Mouse (Mus musculus): ENCODE measurements at regions not wholly inside any gene's neighbourhood (a gene's known extent, or its start where the extent isn't known, plus 50 kb on each side); places are given as distances from the start of the nearest gene placed in this dataset.

GRCm38 (mm10) chr10:14234896-14235604 is 269.2 kb downstream of the Hivep2 start:
- POLR2A ChIA-PET: no interaction called here
- CTCF ChIA-PET: interaction anchor here in 1 of 4 experiments (0.6 kb wide), 1 partner anchor 379 kb away, joined by 9 read pairs; no protein-coding TSS in a partner anchor

- ChIA-PET POLR2A (no interaction called here), CTCF (no interaction called here)
These were observed 268.2 kb downstream of the Hivep2 start for GRCm38 (mm10) chr10:14234005-14234602.

- POLR2A ChIA-PET: no interaction called here
- CTCF ChIA-PET: no interaction called here
These were observed 267.5 kb downstream of the Hivep2 start for GRCm38 (mm10) chr10:14233335-14233734.

GRCm38 (mm10) chr10:14231464-14231863 is 265.6 kb downstream of the Hivep2 start:
- ChIA-PET POLR2A (no interaction called here), CTCF (no interaction called here)

GRCm38 (mm10) chr10:14217284-14217683 is 251.4 kb downstream of the Hivep2 start:
- CTCF ChIA-PET: interaction anchor here in 1 of 4 experiments (0.7 kb wide), 1 partner anchor 182 kb away, joined by 5 read pairs; no protein-coding TSS in a partner anchor
- POLR2A ChIA-PET: interaction anchor here in 1 of 4 experiments (0.7 kb wide), 1 partner anchor 24 kb away, joined by 3 read pairs; no protein-coding TSS in a partner anchor

GRCm38 (mm10) chr10:14216191-14216992 is 250.5 kb downstream of the Hivep2 start:
- POLR2A ChIA-PET: interaction anchor here in 1 of 4 experiments (0.7 kb wide), 1 partner anchor 25 kb away, joined by 3 read pairs; no protein-coding TSS in a partner anchor
- CTCF ChIA-PET: interaction anchor here in 1 of 4 experiments (0.7 kb wide), 1 partner anchor 183 kb away, joined by 5 read pairs; no protein-coding TSS in a partner anchor

- ChIA-PET POLR2A (no interaction called here), CTCF (no interaction called here)
These were observed 249.6 kb downstream of the Hivep2 start for GRCm38 (mm10) chr10:14215512-14215911.

GRCm38 (mm10) chr10:14213536-14213935 is 247.7 kb downstream of the Hivep2 start:
- ChIA-PET CTCF (no interaction called here), POLR2A (no interaction called here)

GRCm38 (mm10) chr10:14211926-14212325 is 246.1 kb downstream of the Hivep2 start:
- ChIA-PET CTCF (no interaction called here), POLR2A (no interaction called here)

GRCm38 (mm10) chr10:14211481-14211880 is 245.6 kb downstream of the Hivep2 start:
- CTCF ChIA-PET: no interaction called here
- POLR2A ChIA-PET: no interaction called here

GRCm38 (mm10) chr10:14210445-14210844 is 244.6 kb downstream of the Hivep2 start:
- CTCF ChIA-PET: interaction anchor here in 1 of 4 experiments (1.5 kb wide), 1 partner anchor 181 kb away, joined by 4 read pairs; no protein-coding TSS in a partner anchor

GRCm38 (mm10) chr10:14210045-14210444 is 244.2 kb downstream of the Hivep2 start:
- POLR2A ChIA-PET: interaction anchor here in 1 of 4 experiments (0.6 kb wide), 1 partner anchor 10 kb away, joined by 3 read pairs; no protein-coding TSS in a partner anchor
- CTCF ChIA-PET: interaction anchor here in 1 of 4 experiments (1.5 kb wide), 1 partner anchor 181 kb away, joined by 4 read pairs; no protein-coding TSS in a partner anchor

More at GRCm38 (mm10) chr10:14210445-14210844, 244.6 kb downstream of the Hivep2 start:
- POLR2A ChIA-PET: no interaction called here

- ChIA-PET POLR2A (no interaction called here), CTCF (interaction anchor here in 1 of 4 experiments (0.7 kb wide), 1 partner anchor 80 kb away, joined by 3 read pairs; no protein-coding TSS in a partner anchor)
These were observed 242.3 kb downstream of the Hivep2 start for GRCm38 (mm10) chr10:14208206-14208605.

GRCm38 (mm10) chr10:14207616-14208015 is 241.7 kb downstream of the Hivep2 start:
- POLR2A ChIA-PET: no interaction called here

GRCm38 (mm10) chr10:14207051-14207570 is 241.2 kb downstream of the Hivep2 start:
- ChIA-PET POLR2A (interaction anchor here in 1 of 4 experiments (0.6 kb wide), 1 partner anchor 59 kb away, joined by 3 read pairs; no protein-coding TSS in a partner anchor), CTCF (no interaction called here)

More at GRCm38 (mm10) chr10:14207616-14208015, 241.7 kb downstream of the Hivep2 start:
- CTCF ChIA-PET: interaction anchor here in 1 of 4 experiments (0.7 kb wide), 1 partner anchor 80 kb away, joined by 3 read pairs; no protein-coding TSS in a partner anchor

Measured in embryonic stem cell, embryonic (primary cell).